Mouse (Mus musculus): Measurements from ENCODE around the gene Zfp558.

DNA sequence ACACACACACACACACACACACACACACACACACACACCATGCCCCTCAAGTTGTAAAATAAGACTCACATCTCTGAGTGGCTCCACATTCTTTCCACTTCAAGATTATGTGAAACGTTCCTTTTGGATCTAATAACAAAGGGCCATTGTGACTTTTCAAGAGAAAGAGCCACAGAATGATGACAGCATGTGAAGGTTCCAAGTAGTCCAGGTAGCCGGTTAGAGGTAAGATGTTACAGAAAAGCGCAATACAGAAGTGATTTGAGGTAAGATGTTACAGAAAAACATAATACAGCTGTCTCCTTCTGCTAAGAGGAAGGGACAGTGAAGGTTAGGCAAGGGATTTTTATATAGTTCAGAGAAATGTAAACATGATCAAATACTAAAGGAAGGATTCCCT lies at the start of gene Zfp558, which contains the start of gene Mbd3l1:
- TF ChIP-seq POLR2A (IDR thresholded peaks at IDR 0.05; ENCODE audit: extremely low read depth, insufficient read depth, low read length) (no peak), CTCF (IDR thresholded peaks at IDR 0.05; ENCODE audit: extremely low read depth, insufficient read depth, low read length) (no peak)

All from cortical plate, adult 2 months (tissue).